30 mouse cellular contexts compared by ENCODE assay signal in genomic region chr10:117678357-117678756, GRCm38 (mm10). TPM values are rescaled to one million over a fixed set of nuclear protein-coding genes. Genes with fewer than 3 reads are reported as not detected.
DNase-seq lines count a peak whose midpoint lies in the region; ATAC-seq and TF ChIP-seq lines count a peak whose summit lies in the region.
"Had no signal": no experiment of that assay in that cellular context is flagged by ENCODE, and none has a peak within 500 bp of the region (broad histone marks: within the 10 kb centered on the region; RNA-seq: fewer than 3 reads in every experiment).

No protein-coding gene starts in this region.

- no peaks in the 10 kb centered on the region for H3K9me3 ChIP-seq in liver, postnatal 0 days (ENCODE audit: low read length)
- H3K9me3 ChIP-seq in liver, embryonic 13.5 days (replicated peaks): no peaks in the 10 kb centered on the region
- H3K9me3 ChIP-seq: embryonic facial prominence, embryonic 12.5 days; forebrain, embryonic 15.5 days; heart, embryonic 12.5 days; hindbrain, embryonic 15.5 days; limb, embryonic 13.5 days; midbrain, embryonic 10.5 days had no signal

- TF ChIP-seq EP300 in liver, postnatal 0 days (IDR thresholded peaks at IDR 0.05; ENCODE audit: low read depth): no peak

- H3K9ac ChIP-seq in liver, postnatal 0 days (replicated peaks): no peak overlapping the region
- no peak overlapping the region for H3K9ac ChIP-seq in liver, embryonic 13.5 days
- H3K9ac ChIP-seq: embryonic facial prominence, embryonic 12.5 days; forebrain, embryonic 15.5 days; heart, embryonic 12.5 days; hindbrain, embryonic 15.5 days; limb, embryonic 13.5 days had no signal

- no peak overlapping the region for H3K4me2 ChIP-seq in liver, postnatal 0 days (ENCODE audit: low read depth, low read length)
- no peak overlapping the region; the same call in 1 of the 2 replicates for H3K4me2 ChIP-seq in liver, embryonic 13.5 days
- H3K4me2 ChIP-seq: embryonic facial prominence, embryonic 12.5 days; forebrain, embryonic 15.5 days; heart, embryonic 12.5 days; hindbrain, embryonic 15.5 days; limb, embryonic 13.5 days had no signal

- 38% methylated on average over 5 of the region's 5 CpGs for WGBS in liver, postnatal 0 days (ENCODE audit: insufficient replicate concordance)
- WGBS in liver, embryonic 13.5 days (ENCODE audit: insufficient replicate concordance): 12% methylated on average over 5 of the region's 5 CpGs

- no peak for ATAC-seq in liver, postnatal 0 days
- ATAC-seq in liver, embryonic 13.5 days (ENCODE audit: low read depth): peak; percentile 74
- ATAC-seq in megakaryocyte-erythroid progenitor cell, adult 5-6 weeks (replicated peaks; ENCODE audit: low FRiP score, low TSS enrichment, poor library complexity, severe bottlenecking): peak; percentile 48
- ATAC-seq: forebrain, embryonic 15.5 days; midbrain, embryonic 16.5 days had no signal

- H3K4me1 ChIP-seq in liver, postnatal 0 days (ENCODE audit: insufficient read depth): no peaks in the 10 kb centered on the region
- H3K4me1 ChIP-seq in liver, embryonic 13.5 days (replicated peaks): peaks cover 31% of the 10 kb centered on the region

- TF ChIP-seq CTCF in liver, postnatal 0 days (IDR thresholded peaks at IDR 0.05; ENCODE audit: low read depth): no peak

- H3K4me3 ChIP-seq in liver, postnatal 0 days (ENCODE audit: low read depth, low read length): no peak overlapping the region
- no peak overlapping the region for H3K4me3 ChIP-seq in liver, embryonic 13.5 days (replicated peaks)
- H3K4me3 ChIP-seq: embryonic facial prominence, embryonic 12.5 days; forebrain, embryonic 15.5 days; gastrocnemius, adult 2 months; heart, adult 2 months; heart, embryonic 12.5 days; hindbrain, embryonic 15.5 days; left cerebral cortex, adult 2 months; limb, embryonic 13.5 days; midbrain, embryonic 10.5 days had no signal

- H3K27ac ChIP-seq in liver, postnatal 0 days (ENCODE audit: low read depth): no peak overlapping the region
- peak overlapping the region; percentile 65; the same call in 1 of the 2 replicates for H3K27ac ChIP-seq in liver, embryonic 13.5 days
- H3K27ac ChIP-seq: embryonic facial prominence, embryonic 12.5 days; forebrain, embryonic 15.5 days; gastrocnemius, adult 2 months; heart, adult 2 months; hindbrain, embryonic 15.5 days; left cerebral cortex, adult 2 months; limb, embryonic 13.5 days; macrophage; midbrain, embryonic 10.5 days had no signal

- H3K36me3 ChIP-seq in liver, postnatal 0 days (replicated peaks; ENCODE audit: insufficient read depth, low read length): no peaks in the 10 kb centered on the region; the same call in 1 of the 2 replicates
- H3K36me3 ChIP-seq in liver, embryonic 13.5 days: no peaks in the 10 kb centered on the region
- H3K36me3 ChIP-seq: embryonic facial prominence, embryonic 12.5 days; forebrain, embryonic 15.5 days; heart, embryonic 12.5 days; hindbrain, embryonic 15.5 days; limb, embryonic 13.5 days; midbrain, embryonic 10.5 days had no signal

- DNase-seq in adrenal gland, adult (ENCODE audit: inconsistent age in 2 of 2, low spot score in 1 of 2): peak; percentile 34 to 83
- no peak for DNase-seq in adrenal gland, postnatal 25 days
- DNase-seq in liver: peak; percentile 44
- DNase-seq in liver, postnatal 0 days: no peak
- peak; percentile 20 for DNase-seq in liver, embryonic 13.5 days
- DNase-seq in embryo, embryonic 11 days: no peak
- DNase-seq in testis, postnatal 10 days (ENCODE audit: low spot score): no peak
- DNase-seq: adrenal gland, postnatal 14 days; cerebellum, adult 8-10 months; cerebellum, postnatal 25 days; gastrocnemius, adult 2 months; gastrocnemius, postnatal 36 days; heart, adult 2 months; kidney, adult 9 months; layer of hippocampus, adult 9-11 months; lung, adult 2 months; lung, postnatal 10 days; spleen, adult 18-20 months; thymus, adult 18-20 months; thymus, postnatal 25 days had no signal

- H3K27me3 ChIP-seq in liver, postnatal 0 days (ENCODE audit: insufficient read depth, low read length): no peaks in the 10 kb centered on the region
- H3K27me3 ChIP-seq in liver, embryonic 13.5 days: no peaks in the 10 kb centered on the region
- H3K27me3 ChIP-seq: embryonic facial prominence, embryonic 12.5 days; forebrain, embryonic 15.5 days; hindbrain, embryonic 15.5 days; limb, embryonic 13.5 days had no signal

RNA-seq across cellular contexts. Expression of gene Mdm2, which starts 32.2 kb away (rescaled TPM):
- 50.3 and 61.9 TPM in 2 replicates for total RNA-seq in adrenal gland, postnatal 25 days (2021)
- 10.5 and 11.3 TPM in 2 replicates for polyA plus RNA-seq in liver, postnatal 0 days (2015; fragmentation: Nextera tagmentation; extraction: Ambion mirVana)
- 16.3 and 25.9 TPM in 2 replicates for polyA plus RNA-seq in liver, embryonic 13.5 days (2015; fragmentation: Nextera tagmentation; extraction: Ambion mirVana)
- total RNA-seq in megakaryocyte-erythroid progenitor cell, adult 5-6 weeks (2014; fragmentation: Nextera tagmentation): 43.6 and 58.8 TPM in 2 replicates
- total RNA-seq in megakaryocyte-erythroid progenitor cell, adult 5-6 weeks (2017): 45.6 and 63.7 TPM in 2 replicates

RNA-seq across cellular contexts. Expression of gene Cpm, which starts 49.1 kb away (rescaled TPM):
- 26.0 and 27.0 TPM in 2 replicates for total RNA-seq in adrenal gland, postnatal 25 days (2021)
- polyA plus RNA-seq in liver, postnatal 0 days (2015; fragmentation: Nextera tagmentation; extraction: Ambion mirVana): 7.0 and 7.7 TPM in 2 replicates
- 19.3 and 27.8 TPM in 2 replicates for polyA plus RNA-seq in liver, embryonic 13.5 days (2015; fragmentation: Nextera tagmentation; extraction: Ambion mirVana)
- total RNA-seq in megakaryocyte-erythroid progenitor cell, adult 5-6 weeks (2014; fragmentation: Nextera tagmentation): 0.85 and 0.94 TPM in 2 replicates
- total RNA-seq in megakaryocyte-erythroid progenitor cell, adult 5-6 weeks (2017): not detected in 2 replicates

Comparison
In these comparisons a context has a peak if more than half of its experiments do, and no peak if none do; other contexts are left out.
1. DNase-seq: peak in adrenal gland, adult (2 of 2), liver (single experiment) and liver, embryonic 13.5 days (single experiment); none in adrenal gland, postnatal 25 days (single experiment), liver, postnatal 0 days (single experiment), embryo, embryonic 11 days (single experiment) and testis, postnatal 10 days (single experiment).
2. RNA of gene Cpm, which starts 49.1 kb away (total RNA-seq): 26.0 to 27.0 TPM in adrenal gland, postnatal 25 days; 0.85 to 0.94 TPM in megakaryocyte-erythroid progenitor cell, adult 5-6 weeks; every median in the first group is over 10 times any median in the second.